Mouse (Mus musculus) midbrain, embryonic 15.5 days (tissue): ENCODE measurements around the gene Zpbp2. TPM values are rescaled to one million over a fixed set of nuclear protein-coding genes. Genes with fewer than 3 reads are reported as not detected.
"Not testable (repeated sequence)": the region's sequence is repeated elsewhere in the genome, so short reads cannot be mapped to it uniquely, and the experiment has no call there.

Experiments used
- ATAC-seq: fragments of 200-750 bp; cut with Nextera tagmentation; replicated peaks from 2 replicates; pipeline ENCODE4 v1.8.0; 2017; ENCODE audit warnings: moderate TSS enrichment
- H3K27ac ChIP-seq: fragments of 300-500 bp; sonication (generic); 2 replicates; pipeline ENCODE4 v1.5.1; 2015; ENCODE audit warnings: mild to moderate bottlenecking, inconsistent platforms
- H3K27me3 ChIP-seq: fragments of 300-500 bp; sonication (generic); replicated peaks from 2 replicates; pipeline ENCODE4 v1.6.1; 2015; ENCODE audit warnings: inconsistent platforms
- H3K36me3 ChIP-seq: fragments of 300-500 bp; sonication (generic); replicated peaks from 2 replicates; pipeline ENCODE4 v1.6.1; 2015; ENCODE audit warnings: inconsistent platforms
- H3K4me1 ChIP-seq: fragments of 300-500 bp; sonication (generic); 2 replicates; pipeline ENCODE4 v1.6.1; 2015; ENCODE audit warnings: inconsistent platforms
- H3K4me2 ChIP-seq: fragments of 300-500 bp; sonication (generic); 2 replicates; pipeline ENCODE4 v1.6.1; 2015; ENCODE audit warnings: inconsistent platforms, mild to moderate bottlenecking, moderate library complexity
- H3K4me3 ChIP-seq: fragments of 300-500 bp; sonication (generic); 2 replicates; pipeline ENCODE4 v1.5.1; 2015; ENCODE audit warnings: mild to moderate bottlenecking, inconsistent platforms
- H3K9ac ChIP-seq: fragments of 300-500 bp; sonication (generic); 2 replicates; pipeline ENCODE4 v1.6.1; 2015; ENCODE audit warnings: mild to moderate bottlenecking, inconsistent platforms
- H3K9me3 ChIP-seq: fragments of 300-500 bp; sonication (generic); 2 replicates; pipeline ENCODE4 v1.6.1; 2016; ENCODE audit warnings: inconsistent platforms
- WGBS: fragments of 180-500 bp; shearing (Covaris S2); methylation state at CpG from one replicate; pipeline ENCODE4 v1.1.7; 2015; ENCODE audit warnings: mixed read lengths; 5-methylcytosine and 5-hydroxymethylcytosine counted together
- polyA plus RNA-seq: library from polyadenylated mRNA; unstranded; fragments of >200 nt; fragmentation: Nextera tagmentation; extraction: Ambion mirVana; gene quantifications from 2 replicates; pipeline ENCODE4 v1.2.1, GENCODE M21; 2015

Gene Zpbp2
- polyA plus RNA-seq, 1 experiment from 2014 or later, result 0.14 TPM

DNA sequence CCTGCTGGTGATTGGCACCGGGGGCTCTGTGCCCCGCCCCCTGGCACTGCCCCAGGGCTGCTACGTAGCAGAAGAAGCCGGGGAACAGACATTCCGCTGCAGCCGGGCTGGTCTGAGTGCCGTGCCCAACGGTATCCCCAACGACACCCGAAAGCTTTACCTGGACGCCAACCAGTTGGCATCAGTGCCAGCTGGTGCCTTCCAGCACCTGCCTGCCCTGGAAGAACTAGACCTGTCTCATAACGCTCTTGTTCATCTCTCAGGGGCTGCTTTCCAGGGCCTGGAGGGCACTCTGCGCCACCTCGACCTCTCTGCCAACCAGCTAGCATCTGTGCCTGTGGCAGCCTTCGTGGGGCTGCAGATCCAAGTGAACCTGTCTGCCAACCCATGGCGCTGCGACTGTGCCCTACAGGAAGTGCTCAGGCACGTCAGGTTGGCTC, 48.0 kb downstream of the Zpbp2 start:
- ATAC-seq, result no peak
- 66% methylated on average over 18 of the region's 18 CpGs for WGBS
- H3K4me1 ChIP-seq, result peaks cover 6% of the 10 kb centered on the region
- no peak overlapping the region for H3K4me3 ChIP-seq
- H3K4me2 ChIP-seq, result no peak overlapping the region
- no peaks in the 10 kb centered on the region for H3K9me3 ChIP-seq
- peaks cover 14% of the 10 kb centered on the region for H3K27me3 ChIP-seq
- H3K27ac ChIP-seq, result no peak overlapping the region
- no peak overlapping the region for H3K9ac ChIP-seq
- H3K36me3 ChIP-seq, result no peaks in the 10 kb centered on the region

DNA sequence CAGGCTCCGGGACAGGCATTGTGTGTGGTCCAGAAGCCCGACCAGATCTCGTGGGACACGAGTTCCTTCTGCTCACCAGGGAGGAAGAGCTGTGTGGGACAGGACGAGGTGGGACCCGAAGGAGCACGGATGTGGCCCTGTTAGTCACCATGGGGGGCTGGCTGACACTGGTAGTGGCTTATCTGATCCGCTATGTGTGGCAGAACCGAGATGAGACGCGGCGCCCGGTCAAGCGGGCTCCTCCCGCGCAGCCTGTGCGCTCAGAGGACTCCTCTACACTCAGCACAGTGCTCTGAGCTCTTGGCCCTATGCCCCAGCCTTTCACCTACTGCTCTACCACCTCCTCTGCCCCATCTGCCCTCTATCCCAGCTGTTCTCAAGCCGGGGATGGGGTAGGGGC, 48.4 kb downstream of the Zpbp2 start:
- Histone ChIP-seq H3K4me3 (no peak overlapping the region), H3K4me2 (no peak overlapping the region), H3K9me3 (no peaks in the 10 kb centered on the region), H3K4me1 (peaks cover 6% of the 10 kb centered on the region), H3K27me3 (peaks cover 14% of the 10 kb centered on the region), H3K27ac (no peak overlapping the region), H3K9ac (no peak overlapping the region), H3K36me3 (no peaks in the 10 kb centered on the region)
- no peak for ATAC-seq
- 39% methylated on average over 18 of the region's 18 CpGs for WGBS

DNA sequence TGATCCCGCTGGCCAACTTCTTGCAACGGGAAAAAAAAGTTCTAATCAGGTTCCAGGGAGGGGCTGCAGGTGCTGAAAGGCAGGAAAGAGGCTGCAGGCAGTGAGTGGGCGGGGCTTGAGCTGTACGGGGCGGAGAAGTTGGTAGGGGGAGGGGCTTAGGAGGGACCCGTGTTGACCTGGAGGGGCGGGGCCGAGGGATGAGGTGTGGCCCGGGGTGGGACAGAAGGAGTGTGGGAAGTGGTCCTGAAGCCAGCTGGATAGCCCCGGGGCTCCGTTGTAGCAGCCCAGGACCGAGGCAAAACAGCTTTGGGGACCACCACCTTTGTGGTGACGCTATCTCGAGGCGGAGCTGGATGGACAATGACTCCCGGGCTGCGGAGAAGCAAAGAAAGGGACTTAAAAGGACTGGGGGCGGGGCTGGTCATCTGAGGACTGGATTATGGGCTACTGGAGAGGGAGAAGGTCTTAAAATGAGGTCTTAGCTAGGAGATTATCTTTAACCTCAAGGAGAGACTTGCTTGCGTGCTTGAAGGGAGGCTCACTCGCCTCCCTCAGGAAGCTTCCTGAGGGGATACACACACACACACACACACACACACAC, 51.3 kb downstream of the Zpbp2 start:
- ATAC-seq, result no peak
- H3K36me3 ChIP-seq, result no peaks in the 10 kb centered on the region

DNA sequence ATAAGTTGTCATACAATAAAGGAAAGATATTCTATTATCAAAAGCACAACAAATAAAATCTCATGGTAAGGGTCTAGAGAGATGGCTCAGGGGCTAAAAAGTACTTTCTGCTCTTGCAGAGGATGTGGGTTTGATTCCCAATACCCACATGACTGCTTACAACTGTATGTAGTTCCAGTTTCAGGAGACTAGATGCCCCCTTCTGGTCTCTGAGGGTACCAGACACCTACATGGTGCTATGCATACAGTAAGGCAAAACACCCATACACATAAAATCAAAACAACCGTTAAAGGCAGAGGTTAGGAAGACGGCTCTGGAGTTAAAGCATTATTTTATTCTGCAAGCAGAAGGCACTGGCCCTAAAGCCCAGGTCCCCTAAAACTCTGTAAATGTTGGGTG, 53.1 kb downstream of the Zpbp2 start:
- peaks cover 9% of the 10 kb centered on the region for H3K27me3 ChIP-seq
- WGBS, result 92% methylated on average over 2 of the region's 2 CpGs
- no peak overlapping the region for H3K4me3 ChIP-seq
- peaks cover 6% of the 10 kb centered on the region for H3K4me1 ChIP-seq
- H3K9me3 ChIP-seq, result no peaks in the 10 kb centered on the region
- no peaks in the 10 kb centered on the region for H3K36me3 ChIP-seq
- H3K4me2 ChIP-seq, result no peak overlapping the region
- H3K9ac ChIP-seq, result no peak overlapping the region
- no peak for ATAC-seq
- H3K27ac ChIP-seq, result no peak overlapping the region

More for the DNA sequence above, 51.3 kb downstream of the Zpbp2 start:
- WGBS, result 2% methylated on average over 20 of the region's 20 CpGs
- peak overlapping the region; percentile 30 for H3K4me3 ChIP-seq
- H3K27me3 ChIP-seq, result peaks cover 14% of the 10 kb centered on the region
- H3K4me1 ChIP-seq, result peaks cover 6% of the 10 kb centered on the region
- H3K4me2 ChIP-seq, result peak overlapping the region; percentile 51
- H3K9ac ChIP-seq, result no peak overlapping the region
- no peak overlapping the region for H3K27ac ChIP-seq
- no peaks in the 10 kb centered on the region for H3K9me3 ChIP-seq

DNA sequence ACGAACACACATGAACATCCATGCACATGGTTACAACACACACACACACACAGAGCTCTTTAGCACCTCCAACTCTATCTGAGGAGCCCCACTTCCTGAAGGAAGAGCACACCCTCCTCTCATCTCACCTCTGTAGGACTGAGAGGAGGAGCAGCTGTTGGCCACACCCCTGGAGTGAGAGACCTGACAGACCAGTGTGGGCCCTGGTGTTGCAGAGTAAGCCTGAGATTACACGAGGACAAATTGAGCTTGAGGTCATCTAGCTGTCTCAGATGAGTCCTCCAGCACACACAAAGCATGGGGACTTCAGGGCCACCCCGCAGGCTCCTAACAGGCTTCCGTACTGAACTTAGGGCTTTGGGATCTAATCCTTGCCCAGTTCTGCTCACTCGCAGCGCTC, 54.0 kb downstream of the Zpbp2 start:
- H3K9ac ChIP-seq, H3K4me3 ChIP-seq, H3K36me3 ChIP-seq, ATAC-seq, H3K4me2 ChIP-seq, H3K27ac ChIP-seq, H3K9me3 ChIP-seq, H3K27me3 ChIP-seq, H3K4me1 ChIP-seq: not testable (repeated sequence)
- WGBS, result 71% methylated on average over 6 of the region's 6 CpGs

DNA sequence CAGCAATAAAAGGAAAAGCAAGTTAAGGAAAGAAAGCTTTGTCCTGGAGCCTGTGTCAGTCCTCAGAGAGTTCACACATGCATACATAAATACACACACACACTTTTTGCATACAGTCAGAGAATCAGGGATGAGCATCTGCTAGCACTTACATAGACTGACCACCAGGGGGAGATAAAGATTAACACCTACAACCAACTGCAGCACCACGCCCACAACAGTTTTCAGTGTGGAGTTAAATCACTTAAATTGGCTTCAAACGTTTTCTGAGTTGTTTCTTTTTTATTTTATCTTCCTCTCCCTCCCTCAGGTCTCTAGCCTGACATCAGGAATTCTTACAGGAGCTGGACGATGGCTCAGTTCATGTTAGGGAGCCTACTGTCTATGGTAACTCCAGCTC, 55.9 kb downstream of the Zpbp2 start:
- WGBS, result 9% methylated on average over 3 of the region's 3 CpGs
- H3K9ac ChIP-seq, result no peak overlapping the region
- no peak overlapping the region for H3K4me2 ChIP-seq
- no peak for ATAC-seq
- no peaks in the 10 kb centered on the region for H3K9me3 ChIP-seq
- H3K27me3 ChIP-seq, result no peaks in the 10 kb centered on the region
- H3K27ac ChIP-seq, result no peak overlapping the region
- peaks cover 6% of the 10 kb centered on the region for H3K4me1 ChIP-seq
- H3K4me3 ChIP-seq, result no peak overlapping the region
- H3K36me3 ChIP-seq, result no peaks in the 10 kb centered on the region

Other genes with a start within 250 kb of the Zpbp2 start
- gene Neurod2, start 221.4 kb upstream of the Zpbp2 start, polyA plus RNA-seq, result 6.5 and 9.0 TPM in 2 replicates
- 2.0 and 4.0 TPM in 2 replicates for gene Ppp1r1b, start 202.7 kb upstream of the Zpbp2 start, polyA plus RNA-seq
- 38.2 and 44.6 TPM in 2 replicates for gene Stard3, start 192.7 kb upstream of the Zpbp2 start, polyA plus RNA-seq
- gene Tcap, start 167.3 kb upstream of the Zpbp2 start, polyA plus RNA-seq, result 0.43 TPM in 1 of 2 replicates, not detected in the other
- gene Pnmt, start 164.6 kb upstream of the Zpbp2 start, polyA plus RNA-seq, result 1.2 and 1.3 TPM in 2 replicates
- gene Pgap3, start 150.6 kb upstream of the Zpbp2 start, polyA plus RNA-seq, result 9.6 and 9.9 TPM in 2 replicates
- 6.8 and 7.7 TPM in 2 replicates for gene Erbb2, start 138.6 kb upstream of the Zpbp2 start, polyA plus RNA-seq
- 233 and 238 TPM in 2 replicates for gene Mien1, start 112.1 kb upstream of the Zpbp2 start, polyA plus RNA-seq
- gene Grb7, start 104.7 kb upstream of the Zpbp2 start, polyA plus RNA-seq, result 0.80 and 1.1 TPM in 2 replicates
- gene Ikzf3, start 5.1 kb upstream of the Zpbp2 start, polyA plus RNA-seq, result 0.04 TPM in 1 of 2 replicates, not detected in the other
- gene Ormdl3, start 36.3 kb downstream of the Zpbp2 start, polyA plus RNA-seq, result 120 TPM in 2 replicates
- not detected in 2 replicates for gene Lrrc3c, start 47.2 kb downstream of the Zpbp2 start, polyA plus RNA-seq
- 0.66 and 0.72 TPM in 2 replicates for gene Gm12355, start 74.6 kb downstream of the Zpbp2 start, polyA plus RNA-seq
- not detected in 2 replicates for gene Gsdma3, start 75.3 kb downstream of the Zpbp2 start, polyA plus RNA-seq
- not detected in 2 replicates for gene Gsdma2, start 95.7 kb downstream of the Zpbp2 start, polyA plus RNA-seq
- gene Gsdma, start 113.3 kb downstream of the Zpbp2 start, polyA plus RNA-seq, result not detected in 2 replicates
- 198 TPM in 2 replicates for gene Psmd3, start 131.5 kb downstream of the Zpbp2 start, polyA plus RNA-seq
- not detected in 2 replicates for gene Csf3, start 150.2 kb downstream of the Zpbp2 start, polyA plus RNA-seq
- 82.9 and 84.8 TPM in 2 replicates for gene Med24, start 178.3 kb downstream of the Zpbp2 start, polyA plus RNA-seq
- 151 and 158 TPM in 2 replicates for gene Thra, start 189.5 kb downstream of the Zpbp2 start, polyA plus RNA-seq
- 3.4 and 3.9 TPM in 2 replicates for gene Nr1d1, start 224.2 kb downstream of the Zpbp2 start, polyA plus RNA-seq
- gene Msl1, start 244.4 kb downstream of the Zpbp2 start, polyA plus RNA-seq, result 33.2 and 33.6 TPM in 2 replicates